Mouse (Mus musculus): ENCODE measurements around the gene Ldlrad3.
A peak's percentile ranks its signal among the peaks of the same experiment; 100 is the strongest.

The Ldlrad3 gene

GRCm38 (mm10) chr2:102142654-102143271, 43.4 kb downstream of the Ldlrad3 start:
- no peak for DNase-seq

GRCm38 (mm10) chr2:102142197-102142623, 44.0 kb downstream of the Ldlrad3 start:
- DNase-seq = no peak

- no peak for DNase-seq
Measured at GRCm38 (mm10) chr2:102141199-102141598, 45.0 kb downstream of the Ldlrad3 start.

- DNase-seq = no peak
Measured at GRCm38 (mm10) chr2:102137922-102138321, 48.3 kb downstream of the Ldlrad3 start.

GRCm38 (mm10) chr2:102136184-102136583, 50.0 kb downstream of the Ldlrad3 start:
- DNase-seq = no peak

- DNase-seq = no peak
Measured at GRCm38 (mm10) chr2:102134510-102135262, 51.5 kb downstream of the Ldlrad3 start.

GRCm38 (mm10) chr2:102132945-102133558, 53.1 kb downstream of the Ldlrad3 start:
- DNase-seq = no peak

- no peak for DNase-seq
Measured at GRCm38 (mm10) chr2:102130198-102130845, 55.9 kb downstream of the Ldlrad3 start.

GRCm38 (mm10) chr2:102129235-102129634, 57.0 kb downstream of the Ldlrad3 start:
- DNase-seq = no peak

- no peak for DNase-seq
Measured at GRCm38 (mm10) chr2:102128500-102129030, 57.6 kb downstream of the Ldlrad3 start.

- no peak for DNase-seq
Measured at GRCm38 (mm10) chr2:102127791-102128387, 58.3 kb downstream of the Ldlrad3 start.

- no peak for DNase-seq
Measured at GRCm38 (mm10) chr2:102127221-102127620, 59.0 kb downstream of the Ldlrad3 start.

GRCm38 (mm10) chr2:102126076-102126475, 60.1 kb downstream of the Ldlrad3 start:
- DNase-seq = no peak

- peak; percentile 52 for DNase-seq
Measured at GRCm38 (mm10) chr2:102125042-102125441, 61.1 kb downstream of the Ldlrad3 start.

- DNase-seq = no peak
Measured at GRCm38 (mm10) chr2:102122146-102122515, 64.1 kb downstream of the Ldlrad3 start.

- peak; percentile 81 for DNase-seq
Measured at GRCm38 (mm10) chr2:102121440-102122145, 64.6 kb downstream of the Ldlrad3 start.

- no peak for DNase-seq
Measured at GRCm38 (mm10) chr2:102119751-102120505, 66.3 kb downstream of the Ldlrad3 start.

- DNase-seq = no peak
Measured at GRCm38 (mm10) chr2:102118988-102119460, 67.2 kb downstream of the Ldlrad3 start.

- peak; percentile 63 for DNase-seq
Measured at GRCm38 (mm10) chr2:102117402-102117760, 68.8 kb downstream of the Ldlrad3 start.

GRCm38 (mm10) chr2:102116521-102117401, 69.4 kb downstream of the Ldlrad3 start:
- no peak for DNase-seq

All from retina, postnatal 1 day (tissue).